Mouse (Mus musculus) kidney, adult 2 months (tissue): ENCODE results near the gene Slc39a11.

Experiments used
- CTCF ChIP-seq: fragments of 200-500 bp; conservative IDR thresholded peaks from 2 replicates; pipeline ENCODE4 v1.5.1; 2011; ENCODE audit warnings: low read depth, mild to moderate bottlenecking, control low read depth, low read length, moderate library complexity, mixed read lengths; ENCODE audit not compliant: insufficient read depth, insufficient read length
- POLR2A ChIP-seq: fragments of 200-500 bp; IDR thresholded peaks from one replicate; pipeline ENCODE4 v1.6.1; 2011; ENCODE audit warnings: low read depth, low read length, control low read depth

DNA sequence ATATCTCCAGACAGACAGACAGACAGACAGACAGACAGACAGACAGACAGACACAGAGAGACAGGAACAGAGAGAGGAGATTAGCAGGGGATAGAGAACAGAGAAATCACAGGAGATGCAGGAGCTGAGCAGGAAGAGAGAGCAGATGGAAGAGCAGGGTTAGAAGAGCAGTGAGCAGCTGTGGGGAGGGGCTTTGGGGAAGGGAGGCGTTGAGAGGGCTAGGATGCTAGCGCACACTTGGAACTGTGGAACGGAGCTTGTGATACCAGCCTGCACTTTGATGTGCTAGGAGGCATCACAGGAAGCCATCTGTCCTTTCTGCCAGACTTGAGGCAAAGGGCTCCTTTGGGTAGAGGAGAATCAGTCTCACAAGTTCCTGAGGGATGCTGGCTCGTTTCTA, 383.2 kb downstream of the Slc39a11 start:
- TF ChIP-seq POLR2A (no peak), CTCF (no peak)
